Comparison of ENCODE assay signal across 6 mouse cellular contexts in the genomic region with DNA sequence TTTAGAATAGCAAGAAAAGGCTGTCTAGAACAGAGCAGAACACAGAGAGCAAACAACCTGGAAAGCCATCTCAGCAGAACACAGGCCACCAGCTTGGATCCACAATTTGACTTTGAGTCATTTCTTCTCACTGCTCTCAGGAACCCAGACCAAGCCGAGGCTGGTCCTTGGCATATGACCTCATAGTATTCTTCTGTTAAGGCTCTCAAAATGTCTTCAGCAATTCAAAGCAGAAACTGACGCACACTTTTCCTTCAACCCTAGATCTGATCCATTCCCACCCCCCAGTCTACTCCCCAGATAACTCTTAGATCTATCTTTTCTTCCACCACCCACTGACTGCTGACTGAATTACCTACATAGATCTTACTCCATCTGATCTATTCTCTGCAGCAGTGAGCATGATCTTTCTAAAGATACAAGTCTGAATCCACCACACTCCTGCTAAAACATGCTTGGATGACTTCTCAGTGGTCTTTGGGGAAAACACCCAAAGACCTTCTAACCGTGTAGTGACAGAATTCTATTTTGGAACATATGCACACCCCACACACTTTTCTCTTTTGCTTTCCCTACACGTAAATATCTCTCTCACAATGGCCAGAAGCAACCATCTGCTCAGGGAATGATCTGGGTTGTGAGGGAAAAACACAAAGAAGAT.
"Had no signal": no experiment of that assay in that cellular context is flagged by ENCODE, and none has a peak within 500 bp of the region (broad histone marks: within the 10 kb centered on the region; RNA-seq: fewer than 3 reads in every experiment).

No protein-coding gene starts in this region.

- DNase-seq: kidney, adult 2 months; kidney, postnatal 14 days; lung, adult 2 months; lung, postnatal 4 days; midbrain, embryonic 14.5 days; thymus, postnatal 36 days had no signal
